Mouse (Mus musculus) MEL (cell line): Measurements from ENCODE around the gene Fcer1g. TPM values are rescaled to one million over a fixed set of nuclear protein-coding genes. Genes with fewer than 3 reads are reported as not detected.

Experiments
- DNase-seq: peaks from one replicate; pipeline ENCODE4 v3.0.0; 2011; ENCODE audit warnings: low read depth, low spot score
- H3K27ac ChIP-seq: 2 replicates; pipeline ENCODE4 v1.5.1; 2012; ENCODE audit warnings: low read depth, mild to moderate bottlenecking, control low read depth, low read length, moderate library complexity; ENCODE audit not compliant: control insufficient read depth
- H3K27me3 ChIP-seq, 2 experiments: fragments of 150-350 bp in 1 of 2; sonication (generic) in 1 of 2; 2 replicates each; pipeline ENCODE4 v1.6.1; 2012; ENCODE audit warnings: low read length in 2 of 2, mild to moderate bottlenecking in 2 of 2, improper control_type of control experiment in 1 of 2, moderate library complexity in 1 of 2; ENCODE audit not compliant: insufficient read depth in 2 of 2, control insufficient read depth in 1 of 2
- H3K36me3 ChIP-seq, 2 experiments: 2 replicates each; pipeline ENCODE4 v1.6.1; 2012 to 2014; ENCODE audit warnings: low read length in 2 of 2, improper control_type of control experiment in 1 of 2, inconsistent platforms in 1 of 2, mild to moderate bottlenecking in 1 of 2; ENCODE audit not compliant: insufficient read depth in 2 of 2, control insufficient read depth in 1 of 2
- H3K4me1 ChIP-seq, 2 experiments: fragments of 150-350 bp in 1 of 2; sonication (generic) in 1 of 2; 2 replicates each; pipeline ENCODE4 v1.6.1; 2012; ENCODE audit warnings: low read length in 2 of 2, improper control_type of control experiment in 1 of 2, mild to moderate bottlenecking in 1 of 2; ENCODE audit not compliant: insufficient read depth in 2 of 2, control insufficient read depth in 1 of 2
- H3K4me3 ChIP-seq, 2 experiments: fragments of 150-350 bp in 1 of 2; sonication (generic) in 1 of 2; 2 replicates each; pipeline ENCODE4 v1.5.1; 2012; ENCODE audit warnings: low read depth in 2 of 2, low read length in 2 of 2, mild to moderate bottlenecking in 2 of 2, moderate library complexity in 2 of 2, control low read depth in 1 of 2, improper control_type of control experiment in 1 of 2; ENCODE audit not compliant: control insufficient read depth in 1 of 2, insufficient read depth in 1 of 2
- H3K79me2 ChIP-seq: 2 replicates; pipeline ENCODE4 v1.6.1; 2012; ENCODE audit warnings: mild to moderate bottlenecking, low read length, moderate library complexity; ENCODE audit not compliant: control insufficient read depth, poor library complexity, insufficient read depth
- H3K9ac ChIP-seq: 2 replicates; pipeline ENCODE4 v1.6.1; 2012; ENCODE audit warnings: low read depth, mild to moderate bottlenecking, control low read depth, low read length, moderate library complexity; ENCODE audit not compliant: control insufficient read depth, poor library complexity, severe bottlenecking
- H3K9me3 ChIP-seq: fragments of 150-350 bp; sonication (generic); replicated peaks from 2 replicates; pipeline ENCODE4 v1.6.1; 2012; ENCODE audit warnings: mild to moderate bottlenecking, low read length, improper control_type of control experiment, moderate library complexity; ENCODE audit not compliant: insufficient read depth
- BHLHE40 ChIP-seq: IDR thresholded peaks from 2 replicates; pipeline ENCODE4 v1.6.1; 2012; ENCODE audit warnings: low read depth, mild to moderate bottlenecking, inconsistent platforms, low read length, improper control_type of control experiment, borderline replicate concordance
- CHD1 ChIP-seq: IDR thresholded peaks from 2 replicates; pipeline ENCODE4 v1.6.1; 2012; ENCODE audit warnings: low read depth, mild to moderate bottlenecking, inconsistent platforms, low read length, improper control_type of control experiment
- CHD2 ChIP-seq: IDR thresholded peaks from 2 replicates; pipeline ENCODE4 v1.6.1; 2011; ENCODE audit warnings: low read length, improper control_type of control experiment
- CTCF ChIP-seq, 3 experiments: IDR thresholded peaks in 2 of 3; conservative IDR thresholded peaks in 1 of 3; 2 replicates each; pipeline ENCODE4 v1.5.1; 2011 to 2012; ENCODE audit warnings: low read length in 3 of 3, low read depth in 2 of 3, mild to moderate bottlenecking in 2 of 3, improper control_type of control experiment in 1 of 3, inconsistent platforms in 1 of 3, mixed read lengths in 1 of 3, moderate library complexity in 1 of 3; ENCODE audit not compliant: control insufficient read depth in 1 of 3, insufficient read depth in 1 of 3, poor library complexity in 1 of 3, severe bottlenecking in 1 of 3
- ELF1 ChIP-seq: IDR thresholded peaks from 2 replicates; pipeline ENCODE4 v1.6.1; 2014; ENCODE audit warnings: low read depth, mild to moderate bottlenecking, inconsistent platforms, low read length, improper control_type of control experiment, moderate library complexity
- EP300 ChIP-seq, 2 experiments: IDR thresholded peaks; 2 replicates each; pipeline ENCODE4 v1.6.1; 2011; ENCODE audit warnings: improper control_type of control experiment in 2 of 2, low read length in 2 of 2, low read depth in 1 of 2, mild to moderate bottlenecking in 1 of 2
- ETS1 ChIP-seq: IDR thresholded peaks from 2 replicates; pipeline ENCODE4 v1.6.1; 2012; ENCODE audit warnings: low read depth, mild to moderate bottlenecking, inconsistent platforms, low read length, improper control_type of control experiment, moderate library complexity
- GABPA ChIP-seq: IDR thresholded peaks from 2 replicates; pipeline ENCODE4 v1.6.1; 2012; ENCODE audit warnings: low read depth, mild to moderate bottlenecking, inconsistent platforms, low read length, improper control_type of control experiment, moderate library complexity
- GATA1 ChIP-seq: IDR thresholded peaks from 2 replicates; pipeline ENCODE4 v1.6.1; 2011; ENCODE audit warnings: low read depth, low read length, improper control_type of control experiment
- HCFC1 ChIP-seq: IDR thresholded peaks from 2 replicates; pipeline ENCODE4 v1.6.1; 2012; ENCODE audit warnings: low read depth, mild to moderate bottlenecking, inconsistent platforms, low read length, improper control_type of control experiment, moderate library complexity
- JUND ChIP-seq: IDR thresholded peaks from 2 replicates; pipeline ENCODE4 v1.6.1; 2011; ENCODE audit warnings: low read depth, mild to moderate bottlenecking, improper control_type of control experiment, low read length
- KAT2A ChIP-seq: conservative IDR thresholded peaks from 2 replicates; pipeline ENCODE4 v1.6.1; 2012; ENCODE audit warnings: low read depth, low read length, improper control_type of control experiment, inconsistent platforms
- MAX ChIP-seq: IDR thresholded peaks from 2 replicates; pipeline ENCODE4 v1.6.1; 2011; ENCODE audit warnings: low read length, improper control_type of control experiment
- MAZ ChIP-seq: IDR thresholded peaks from 2 replicates; pipeline ENCODE4 v1.6.1; 2012; ENCODE audit warnings: low read depth, mild to moderate bottlenecking, inconsistent platforms, low read length, improper control_type of control experiment
- MEF2A ChIP-seq: IDR thresholded peaks from 2 replicates; pipeline ENCODE4 v1.6.1; 2014; ENCODE audit warnings: low read depth, mild to moderate bottlenecking, inconsistent platforms, low read length, improper control_type of control experiment; ENCODE audit not compliant: poor library complexity, insufficient replicate concordance, severe bottlenecking; ENCODE audit errors: extremely low read depth
- MYB ChIP-seq: IDR thresholded peaks from 2 replicates; pipeline ENCODE4 v1.6.1; 2011; ENCODE audit warnings: mild to moderate bottlenecking, low read depth, low read length, improper control_type of control experiment
- MYC ChIP-seq: IDR thresholded peaks from 2 replicates; pipeline ENCODE4 v1.6.1; 2011; ENCODE audit warnings: low read depth, mild to moderate bottlenecking, low read length, improper control_type of control experiment, moderate library complexity
- NELFE ChIP-seq: IDR thresholded peaks from 2 replicates; pipeline ENCODE4 v1.6.1; 2011; ENCODE audit warnings: low read depth, low read length, improper control_type of control experiment
- NRF1 ChIP-seq: IDR thresholded peaks from 2 replicates; pipeline ENCODE4 v1.6.1; 2014; ENCODE audit warnings: low read depth, mild to moderate bottlenecking, inconsistent platforms, low read length, improper control_type of control experiment, moderate library complexity; ENCODE audit not compliant: poor library complexity, insufficient read depth, severe bottlenecking
- POLR2A ChIP-seq, 2 experiments: IDR thresholded peaks; 2 replicates each; pipeline ENCODE4 v1.6.1; 2011 to 2012; ENCODE audit warnings: low read length in 2 of 2, mild to moderate bottlenecking in 2 of 2, control low read depth in 1 of 2, improper control_type of control experiment in 1 of 2, low read depth in 1 of 2, moderate library complexity in 1 of 2; ENCODE audit not compliant: control insufficient read depth in 1 of 2, insufficient read depth in 1 of 2, poor library complexity in 1 of 2
- POLR2AphosphoS2 ChIP-seq: IDR thresholded peaks from 2 replicates; pipeline ENCODE4 v1.6.1; 2011; ENCODE audit warnings: low read length, improper control_type of control experiment
- POLR2AphosphoS5 ChIP-seq: IDR thresholded peaks from 2 replicates; pipeline ENCODE4 v1.6.1; 2012; ENCODE audit warnings: low read depth, borderline replicate concordance, mild to moderate bottlenecking, inconsistent platforms, low read length, moderate library complexity, mixed read lengths
- RAD21 ChIP-seq: IDR thresholded peaks from 2 replicates; pipeline ENCODE4 v1.6.1; 2011; ENCODE audit warnings: mild to moderate bottlenecking, low read depth, low read length, improper control_type of control experiment
- RCOR1 ChIP-seq: IDR thresholded peaks from 2 replicates; pipeline ENCODE4 v1.6.1; 2012; ENCODE audit warnings: low read depth, mild to moderate bottlenecking, inconsistent platforms, low read length, improper control_type of control experiment
- SIN3A ChIP-seq: IDR thresholded peaks from 2 replicates; pipeline ENCODE4 v1.6.1; 2012; ENCODE audit warnings: low read length, improper control_type of control experiment, inconsistent platforms
- SMC3 ChIP-seq: IDR thresholded peaks from 2 replicates; pipeline ENCODE4 v1.6.1; 2011; ENCODE audit warnings: low read depth, low read length, improper control_type of control experiment
- TBP ChIP-seq: IDR thresholded peaks from 2 replicates; pipeline ENCODE4 v1.8.0; 2011; ENCODE audit warnings: low read depth, low read length, improper control_type of control experiment
- TCF12 ChIP-seq: IDR thresholded peaks from 2 replicates; pipeline ENCODE4 v1.6.1; 2014; ENCODE audit warnings: low read depth, mild to moderate bottlenecking, inconsistent platforms, low read length, improper control_type of control experiment, moderate library complexity
- UBTF ChIP-seq: IDR thresholded peaks from 2 replicates; pipeline ENCODE4 v1.6.1; 2012; ENCODE audit warnings: low read depth, mild to moderate bottlenecking, inconsistent platforms, low read length, improper control_type of control experiment, moderate library complexity, borderline replicate concordance; ENCODE audit not compliant: insufficient read depth
- USF1 ChIP-seq: IDR thresholded peaks from 2 replicates; pipeline ENCODE4 v1.6.1; 2014; ENCODE audit warnings: low read depth, mild to moderate bottlenecking, inconsistent platforms, low read length, improper control_type of control experiment, moderate library complexity
- USF2 ChIP-seq, 2 experiments: IDR thresholded peaks; 2 replicates each; pipeline ENCODE4 v1.6.1; 2011 to 2012; ENCODE audit warnings: improper control_type of control experiment in 2 of 2, low read length in 2 of 2, borderline replicate concordance in 1 of 2, inconsistent platforms in 1 of 2, low read depth in 1 of 2, mild to moderate bottlenecking in 1 of 2; ENCODE audit not compliant: insufficient read depth in 1 of 2
- ZC3H11A ChIP-seq: IDR thresholded peaks from 2 replicates; pipeline ENCODE4 v1.6.1; 2012; ENCODE audit warnings: low read depth, mild to moderate bottlenecking, inconsistent platforms, low read length, improper control_type of control experiment
- ZKSCAN1 ChIP-seq: IDR thresholded peaks from 2 replicates; pipeline ENCODE4 v1.6.1; 2012; ENCODE audit warnings: low read depth, mild to moderate bottlenecking, inconsistent platforms, low read length, improper control_type of control experiment, moderate library complexity
- ZMIZ1 ChIP-seq: IDR thresholded peaks from 2 replicates; pipeline ENCODE4 v1.6.1; 2012; ENCODE audit warnings: low read depth, mild to moderate bottlenecking, inconsistent platforms, low read length, improper control_type of control experiment, moderate library complexity
- ZNF384 ChIP-seq: IDR thresholded peaks from 2 replicates; pipeline ENCODE4 v1.6.1; 2012; ENCODE audit warnings: low read depth, mild to moderate bottlenecking, inconsistent platforms, low read length, improper control_type of control experiment
- polyA plus RNA-seq, 2 experiments: library from polyadenylated mRNA; stranded (reverse) in 1 of 2; unstranded in 1 of 2; fragments of >175 nt in 1 of 2; fragments of >200 nt in 1 of 2; gene quantifications; 2 replicates each; pipeline versions ENCODE4 v1.2.1 to v1.2.4; 2012; ENCODE audit warnings: low replicate concordance in 2 of 2, low read depth in 1 of 2; ENCODE audit not compliant: insufficient read length in 2 of 2, insufficient read depth in 1 of 2, missing spikeins in 1 of 2
- total RNA-seq: library from RNA; depleted of rRNA; stranded (reverse); fragments of 300-350 nt; gene quantifications from 2 replicates; pipeline ENCODE4 v1.2.3, GENCODE M21; 2012

Fcer1g gene
- total and polyA plus RNA-seq, 3 experiments = 0.62 to 1.1 TPM; not detected in 1

- Histone ChIP-seq H3K4me3 (peak within 1 kb of the TSS; percentile 73 to 89), H3K9ac (peak within 1 kb of the TSS; percentile 75), H3K27me3 (no peaks in the 10 kb centered on the region), H3K79me2 (no peaks in the 10 kb centered on the region; the same call in 1 of the 2 replicates), H3K9me3 (no peaks in the 10 kb centered on the region), H3K27ac (peak within 1 kb of the TSS; percentile 53), H3K36me3 (peaks cover 0 to 29% of the 10 kb centered on the region in 2 experiments; a peak in 2 of 4 replicates), H3K4me1 (peaks cover 17 to 30% of the 10 kb centered on the region in 2 experiments)
- DNase-seq = peak; percentile 94
- TF ChIP-seq POLR2AphosphoS5 (peak; percentile 14; the same call in 1 of the 2 replicates), KAT2A (peak; percentile 71), ZC3H11A (no peak), NRF1 (peak; percentile 46; the same call in 1 of the 2 replicates), GABPA (no peak), POLR2A (IDR thresholded peaks at IDR 0.05; ENCODE audit: control insufficient read depth in 1 of 2, insufficient read depth in 1 of 2, low read depth in 1 of 2, low read length in 2 of 2, poor library complexity in 1 of 2) (peak; percentile 93 to 98), MYB (no peak), RAD21 (no peak), JUND (no peak), TBP (peak; percentile 78), TCF12 (peak; percentile 80), USF1 (peak; percentile 51; the same call in 1 of the 2 replicates), POLR2AphosphoS2 (peak; percentile 96), NELFE (peak; percentile 96), ZNF384 (no peak), MAZ (peak; percentile 49; the same call in 1 of the 2 replicates), UBTF (no peak), RCOR1 (peak; percentile 62; the same call in 1 of the 2 replicates), HCFC1 (peak; percentile 90), ZKSCAN1 (no peak), USF2 (IDR thresholded peaks at IDR 0.05; ENCODE audit: borderline replicate concordance in 1 of 2, insufficient read depth in 1 of 2, low read depth in 1 of 2, low read length in 2 of 2) (no peak), GATA1 (no peak), CHD2 (no peak), ELF1 (peak; percentile 66), EP300 (IDR thresholded peaks at IDR 0.05; ENCODE audit: low read depth in 1 of 2, low read length in 2 of 2) (peak in 1 of 2 experiments; percentile 27; a peak in 1 of 4 replicates), MYC (peak; percentile 69; the same call in 1 of the 2 replicates), SMC3 (no peak), MEF2A (0 out of 2 replicates have a peak, but pooled peaks have one; percentile 44), CTCF (IDR thresholded peaks at IDR 0.05 in 2 of 3, conservative IDR thresholded peaks at IDR 0.05 in 1 of 3; ENCODE audit: control insufficient read depth in 1 of 3, insufficient read depth in 1 of 3, low read depth in 2 of 3, low read length in 3 of 3, poor library complexity in 1 of 3, severe bottlenecking in 1 of 3) (0 out of 6 replicates have a peak, but pooled peaks of 1 of the 3 experiments have one; percentile 3), ETS1 (peak; percentile 48; the same call in 1 of the 2 replicates), SIN3A (peak; percentile 87), MAX (peak; percentile 65), CHD1 (no peak), ZMIZ1 (peak; percentile 97), BHLHE40 (no peak)
These were observed 35.8 kb upstream of the Fcer1g start, which contains the start of gene B4galt3 for GRCm38 (mm10) chr1:171269848-171270572. TSS of gene B4galt3 (plus strand) at chr1:171270328.
